Mouse (Mus musculus) megakaryocyte, adult 5-6 weeks (primary cell): ENCODE results near the gene Dexi. TPM values are rescaled to one million over a fixed set of nuclear protein-coding genes. Genes with fewer than 3 reads are reported as not detected.
A peak's percentile ranks its signal among the peaks of the same experiment; 100 is the strongest.

Experiments
- ATAC-seq: 2 replicates; pipeline ENCODE4 v1.8.0; 2016; ENCODE audit warnings: mild to moderate bottlenecking, inconsistent platforms; ENCODE audit not compliant: poor library complexity, severe bottlenecking
- total RNA-seq, 2 experiments: library from RNA; stranded (forward) in 1 of 2; stranded (reverse) in 1 of 2; fragments of 153-499, 151-499 nt in 1 of 2; fragments of 221-1000, 200-1000 nt in 1 of 2; gene quantifications; 2 replicates each; pipeline versions ENCODE4 v1.2.3 to v1.2.4; 2015 to 2017

The Dexi gene
- total RNA-seq, 2 experiments from 2014 or later = 4.3 to 5.9 TPM

DNA sequence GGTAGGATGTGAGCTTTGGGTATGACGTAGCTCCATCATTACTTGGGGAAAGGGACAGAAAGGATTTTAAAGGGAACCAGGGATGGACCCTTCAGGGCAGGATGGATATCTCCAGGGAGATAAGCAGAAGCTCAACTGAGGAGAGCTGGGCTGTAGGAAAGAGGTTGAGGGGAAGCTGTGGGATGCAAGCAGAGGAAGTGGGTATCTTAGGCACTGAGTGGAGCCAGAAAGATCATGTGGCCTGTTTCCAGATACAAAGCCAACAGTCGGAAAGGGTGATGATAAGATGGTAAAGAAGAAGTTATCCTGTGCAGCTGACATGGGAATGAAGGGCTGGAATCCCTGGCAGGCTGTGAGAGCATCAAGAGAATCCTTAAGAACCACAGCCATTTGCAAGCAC lies 81.7 kb downstream of the Dexi start:
- peak; percentile 63 for ATAC-seq

GRCm38 (mm10) chr16:10460188-10460587 lies 82.7 kb downstream of the Dexi start:
- ATAC-seq = no peak

DNA sequence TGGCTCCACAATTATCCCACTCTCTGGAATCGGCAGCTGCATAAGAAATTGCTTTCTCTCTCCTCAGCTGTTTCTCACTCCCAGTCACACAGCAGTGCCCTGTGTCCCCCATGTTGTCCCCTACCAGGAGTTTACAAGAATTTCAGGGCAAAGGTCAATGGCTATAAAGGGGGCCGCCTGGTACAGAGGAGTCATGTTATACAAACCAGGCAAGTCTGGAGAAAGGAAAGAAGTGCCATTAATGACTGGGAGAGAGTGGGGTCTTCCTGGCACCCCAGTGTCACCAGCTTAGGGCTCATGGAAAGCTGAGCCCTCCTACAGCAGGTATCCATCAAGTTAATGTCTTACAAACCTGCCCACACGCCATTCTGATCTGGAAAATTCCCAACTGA lies 88.3 kb downstream of the Dexi start:
- no peak for ATAC-seq

- no peak for ATAC-seq
Measured at GRCm38 (mm10) chr16:10453872-10454582, 88.8 kb downstream of the Dexi start.

Other genes with a start within 250 kb of the Dexi start
- gene Emp2, start 229.1 kb downstream of the Dexi start, total RNA-seq (2015) = not detected in 2 replicates
- 0.07 and 0.33 TPM in 2 replicates for gene Emp2, start 229.1 kb downstream of the Dexi start, total RNA-seq (2017)
- gene Tekt5, start 147.6 kb downstream of the Dexi start, total RNA-seq (2015) = not detected in 2 replicates
- gene Tekt5, start 147.6 kb downstream of the Dexi start, total RNA-seq (2017) = 0.12 TPM in 1 of 2 replicates, not detected in the other
- 35.2 and 46.1 TPM in 2 replicates for gene Nubp1, start 131.1 kb downstream of the Dexi start, total RNA-seq (2015)
- gene Nubp1, start 131.1 kb downstream of the Dexi start, total RNA-seq (2017) = 49.2 and 57.1 TPM in 2 replicates
- gene Tvp23a, start 95.7 kb downstream of the Dexi start, total RNA-seq (2015) = 0.07 TPM in 1 of 2 replicates, not detected in the other
- gene Tvp23a, start 95.7 kb downstream of the Dexi start, total RNA-seq (2017) = 0.22 TPM in 1 of 2 replicates, not detected in the other
- 2.5 and 3.3 TPM in 2 replicates for gene Ciita, start 63.0 kb downstream of the Dexi start, total RNA-seq (2015)
- gene Ciita, start 63.0 kb downstream of the Dexi start, total RNA-seq (2017) = 3.2 and 3.7 TPM in 2 replicates
- 26.8 and 28.8 TPM in 2 replicates for gene Clec16a, start 2.3 kb upstream of the Dexi start, total RNA-seq (2015)
- 19.4 and 20.7 TPM in 2 replicates for gene Clec16a, start 2.3 kb upstream of the Dexi start, total RNA-seq (2017)
- 0.54 and 0.59 TPM in 2 replicates for gene Socs1, start 242.5 kb upstream of the Dexi start, total RNA-seq (2015)
- 0.73 and 1.7 TPM in 2 replicates for gene Socs1, start 242.5 kb upstream of the Dexi start, total RNA-seq (2017)
- gene Tnp2, start 245.6 kb upstream of the Dexi start, total RNA-seq (2015) = not detected in 2 replicates
- gene Tnp2, start 245.6 kb upstream of the Dexi start, total RNA-seq (2017) = not detected in 2 replicates
- not detected in 2 replicates for gene Prm3, start 247.9 kb upstream of the Dexi start, total RNA-seq (2015)
- not detected in 2 replicates for gene Prm3, start 247.9 kb upstream of the Dexi start, total RNA-seq (2017)